Mouse (Mus musculus) left cerebral cortex, adult 11 months (tissue): ENCODE measurements at regions not wholly inside any gene's neighbourhood (a gene's known extent, or its start where the extent isn't known, plus 50 kb on each side); places are given as distances from the start of the nearest gene placed in this dataset.

Source experiments
- DNase-seq: peaks from one replicate; pipeline ENCODE4 v3.0.0; 2022; ENCODE audit warnings: low spot score

DNA sequence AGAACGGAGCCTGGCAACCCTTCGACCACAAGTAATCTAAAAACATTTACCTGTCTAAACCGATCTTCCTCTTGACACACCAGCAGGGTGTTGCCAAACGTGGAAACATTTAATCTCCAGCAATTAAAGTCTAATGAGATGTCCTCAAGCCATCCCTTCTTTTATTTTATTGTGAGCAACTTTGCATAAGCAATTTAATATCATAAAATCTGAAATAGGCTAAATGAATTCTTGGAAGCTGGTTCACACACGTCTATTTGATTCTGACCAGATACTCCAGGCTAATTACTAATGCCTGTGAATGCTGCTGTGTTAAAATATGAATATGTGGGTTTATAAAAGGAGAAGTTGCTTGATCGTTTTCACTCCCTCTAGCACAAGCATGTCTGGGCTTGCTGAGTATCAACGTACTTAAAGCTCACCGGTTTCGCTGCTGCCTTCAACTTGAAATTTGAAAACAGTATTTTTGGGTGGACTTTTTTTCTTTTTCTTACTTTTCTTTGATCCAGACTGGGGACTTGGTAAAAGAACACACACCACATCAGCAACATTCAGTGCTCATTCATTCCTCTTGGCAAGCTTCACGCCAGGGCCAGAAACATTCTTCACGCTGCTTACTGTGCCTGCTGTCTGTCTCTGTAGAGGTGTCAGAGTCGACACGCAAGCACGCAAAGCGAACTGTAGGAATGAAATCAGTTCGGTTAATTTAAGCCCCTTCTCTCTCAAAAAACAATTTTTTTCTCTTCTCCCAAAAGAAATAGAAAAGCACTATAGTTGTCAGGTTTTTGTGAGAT is 194.4 kb downstream of the Npr3 start:
- no peak for DNase-seq

DNA sequence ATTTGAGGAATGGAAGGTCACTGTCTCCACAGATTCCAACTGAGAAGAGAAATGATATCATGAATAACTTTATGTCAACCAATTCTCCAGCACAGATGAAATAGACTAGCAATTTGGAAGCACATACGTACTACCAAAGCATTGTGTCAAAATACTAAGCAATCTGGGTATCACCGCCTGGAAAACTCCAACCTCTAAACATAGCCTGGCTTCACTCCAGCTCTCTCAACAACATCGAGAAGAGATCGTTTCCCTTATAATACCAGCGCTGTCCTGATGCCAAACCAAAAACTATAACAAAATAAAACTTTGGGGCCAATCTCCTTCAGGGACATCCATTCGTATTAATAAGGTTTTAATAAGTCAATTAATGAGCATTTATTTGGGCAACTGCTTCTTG is 205.8 kb downstream of the Npr3 start:
- no peak for DNase-seq

DNA sequence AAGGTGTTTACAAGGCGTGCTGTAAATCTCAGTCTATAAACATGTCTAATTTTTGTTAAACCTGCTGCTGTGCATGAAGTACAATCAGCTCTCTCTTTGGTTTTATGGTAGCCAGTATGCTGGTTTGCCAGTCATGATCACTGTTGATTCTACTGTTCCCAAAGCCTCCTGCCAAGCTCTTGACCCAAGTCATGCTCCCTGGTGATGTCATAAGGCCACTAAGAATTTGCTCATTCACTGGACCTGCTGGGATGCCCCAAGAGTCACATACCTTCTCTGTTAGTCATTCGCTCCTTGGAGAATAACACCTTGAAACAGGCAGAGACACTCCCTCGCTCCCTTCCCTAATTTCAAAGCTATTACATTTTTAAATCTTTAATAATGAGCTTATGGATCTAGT is 207.2 kb downstream of the Npr3 start:
- DNase-seq = no peak

DNA sequence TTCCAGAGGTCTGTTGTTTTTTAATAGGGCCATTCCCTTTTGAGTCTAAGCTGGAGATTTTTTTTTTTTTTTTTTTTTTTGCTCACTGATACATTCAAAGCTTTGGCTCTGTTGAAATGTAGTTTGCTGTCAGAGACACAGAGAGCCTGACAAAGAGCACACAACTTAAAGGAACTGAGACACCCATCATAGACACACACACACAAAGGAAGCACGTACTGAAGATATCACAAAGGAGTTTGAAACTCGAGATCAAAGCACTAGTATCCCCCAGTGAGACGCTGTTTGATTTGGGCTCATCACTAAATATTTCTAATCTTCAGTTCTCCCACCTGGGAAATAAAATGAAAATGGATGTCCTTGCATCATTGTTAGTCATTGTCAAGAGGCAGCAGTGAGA is 210.0 kb downstream of the Npr3 start:
- no peak for DNase-seq

DNA sequence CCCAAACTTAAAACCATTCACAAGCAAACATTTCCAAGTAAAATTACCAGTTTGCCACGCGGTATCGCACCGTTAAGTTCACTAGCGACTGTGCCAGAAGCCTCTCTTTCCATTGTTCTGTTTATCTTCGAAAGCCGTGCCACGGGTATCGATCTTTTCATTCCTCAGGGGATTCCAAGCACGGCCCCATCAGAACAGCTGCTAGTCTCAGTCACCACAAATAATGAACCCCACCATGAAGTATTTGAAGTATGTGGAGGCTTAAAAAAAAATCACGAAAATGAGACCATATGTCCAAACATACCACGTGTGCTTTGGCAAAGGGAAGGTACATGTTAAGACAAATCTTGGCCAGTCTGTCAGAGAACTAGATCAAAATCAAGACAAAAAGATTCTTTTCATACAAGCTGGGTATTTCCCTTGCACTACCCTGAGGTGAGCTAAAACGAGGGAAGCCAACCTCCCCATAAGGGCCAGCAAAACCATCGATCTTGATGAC is 213.3 kb downstream of the Npr3 start:
- no peak for DNase-seq

DNA sequence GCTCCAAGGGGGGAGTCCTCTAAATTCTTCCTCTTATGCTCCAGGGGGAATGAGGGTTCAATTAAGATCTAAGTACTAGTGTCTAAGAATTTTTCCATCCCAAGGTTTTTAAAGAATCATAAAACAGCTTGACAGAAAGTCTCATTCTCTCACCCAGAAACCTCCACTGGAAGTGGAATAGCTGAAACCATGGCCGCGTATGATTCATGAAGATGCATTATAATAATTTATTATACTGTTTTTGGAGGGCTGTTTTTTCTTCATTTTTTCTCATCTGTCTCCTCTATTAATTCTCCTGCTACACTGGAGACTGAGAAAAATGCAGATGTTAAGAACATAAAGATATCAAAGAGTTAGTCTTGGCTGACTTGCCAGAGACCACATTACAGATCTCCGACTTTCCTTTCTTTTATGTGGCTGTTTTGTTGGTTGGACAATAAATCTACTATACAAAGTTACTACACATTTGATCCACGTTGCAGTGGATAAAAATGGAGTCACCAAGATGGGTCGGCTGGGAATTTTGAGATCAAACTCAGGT is 242.2 kb downstream of the Npr3 start:
- no peak for DNase-seq

DNA sequence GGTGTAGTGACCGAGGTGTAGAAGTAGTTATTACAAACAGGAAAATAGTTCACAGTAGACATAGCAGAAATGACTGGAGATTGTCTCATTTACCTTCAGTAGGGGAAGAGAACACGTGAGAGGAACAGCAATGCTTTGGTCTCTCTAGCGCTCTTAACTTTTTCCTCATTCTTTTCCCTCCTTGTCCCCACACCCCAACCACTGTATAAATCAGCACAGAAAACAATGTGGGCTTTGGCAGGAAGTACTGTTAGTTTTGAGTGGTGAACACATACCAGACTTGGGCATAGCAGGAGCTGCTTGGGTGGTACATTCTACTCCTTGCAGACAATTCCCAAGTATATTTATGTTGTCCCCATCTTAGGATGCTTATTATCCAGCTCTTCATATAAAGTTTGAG is 251.9 kb downstream of the Npr3 start:
- DNase-seq = no peak

DNA sequence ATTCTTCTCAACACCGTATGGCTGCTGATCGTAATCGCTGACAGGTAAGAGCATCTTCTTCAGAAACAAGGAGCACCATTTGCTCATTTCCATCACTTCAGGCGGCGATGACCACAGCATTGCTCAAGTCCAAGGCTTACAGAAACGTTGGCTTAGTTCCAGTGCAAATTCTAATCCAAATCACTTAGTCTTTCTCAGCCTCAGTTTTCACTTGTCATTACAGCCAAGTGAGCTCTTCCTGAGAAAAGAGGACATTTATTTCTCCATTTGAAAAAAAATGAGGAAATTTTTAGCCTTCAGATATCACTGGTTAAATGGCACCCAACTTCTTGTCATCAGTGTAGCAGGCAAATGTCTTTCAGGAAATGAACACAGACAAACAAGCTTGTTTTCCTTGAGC is 246.8 kb upstream of the Tars start:
- no peak for DNase-seq

DNA sequence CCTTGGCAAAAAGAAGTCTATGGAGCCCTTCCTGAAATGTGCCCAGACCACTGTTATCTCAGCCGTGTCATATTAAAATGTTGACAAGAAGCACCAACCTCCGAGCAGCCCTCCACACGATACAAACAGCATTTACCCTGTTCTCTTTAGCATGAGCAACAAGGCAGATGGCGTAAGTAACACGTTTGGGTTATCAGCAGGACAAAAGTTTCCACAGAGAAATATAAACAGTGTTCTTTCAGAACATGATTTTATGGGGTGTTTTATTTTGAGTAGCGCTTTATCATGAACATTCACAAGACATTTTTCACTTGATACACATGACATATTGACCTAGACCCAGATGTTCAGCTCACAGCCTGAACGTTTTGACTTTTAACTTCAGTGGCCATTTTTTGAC is 245.3 kb upstream of the Tars start:
- no peak for DNase-seq

DNA sequence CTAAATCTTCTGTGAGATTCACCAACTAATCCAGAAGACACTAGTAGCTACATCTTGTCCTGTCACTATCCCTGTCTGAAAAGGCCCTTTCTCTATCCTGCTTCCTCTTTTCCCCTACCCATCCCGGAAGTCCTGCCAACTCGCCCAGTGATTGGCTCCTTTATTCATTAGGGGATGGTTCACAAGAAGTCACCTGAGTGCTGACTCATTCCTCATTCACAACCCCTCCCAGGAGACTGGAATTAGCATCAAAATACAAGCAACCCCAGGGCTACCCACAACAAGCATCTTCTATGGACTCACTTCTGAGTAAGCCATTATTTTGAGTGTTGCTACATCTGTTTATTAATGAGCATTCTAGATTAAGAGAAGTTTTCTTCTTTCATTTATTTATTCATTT is 231.2 kb upstream of the Tars start:
- no peak for DNase-seq

DNA sequence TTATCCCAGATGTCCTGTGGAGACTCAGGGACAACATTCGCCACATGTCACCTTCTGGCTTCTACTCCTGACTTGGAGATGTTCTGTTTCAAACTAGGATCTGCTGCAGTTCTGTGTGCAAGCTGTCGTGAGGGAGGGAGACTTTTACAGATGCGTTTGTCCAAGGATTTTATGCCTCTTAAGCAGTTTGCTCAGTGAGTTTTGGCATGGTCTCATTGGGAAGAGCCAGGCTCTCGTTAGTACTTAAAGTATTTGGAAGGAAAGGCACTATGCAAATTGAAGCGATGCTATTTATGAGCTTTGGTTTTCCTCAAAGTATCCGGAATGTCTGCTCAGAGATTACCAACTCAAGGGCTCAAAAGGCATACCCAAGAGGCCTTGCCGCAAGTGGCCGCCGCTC is 227.0 kb upstream of the Tars start:
- DNase-seq = no peak

DNA sequence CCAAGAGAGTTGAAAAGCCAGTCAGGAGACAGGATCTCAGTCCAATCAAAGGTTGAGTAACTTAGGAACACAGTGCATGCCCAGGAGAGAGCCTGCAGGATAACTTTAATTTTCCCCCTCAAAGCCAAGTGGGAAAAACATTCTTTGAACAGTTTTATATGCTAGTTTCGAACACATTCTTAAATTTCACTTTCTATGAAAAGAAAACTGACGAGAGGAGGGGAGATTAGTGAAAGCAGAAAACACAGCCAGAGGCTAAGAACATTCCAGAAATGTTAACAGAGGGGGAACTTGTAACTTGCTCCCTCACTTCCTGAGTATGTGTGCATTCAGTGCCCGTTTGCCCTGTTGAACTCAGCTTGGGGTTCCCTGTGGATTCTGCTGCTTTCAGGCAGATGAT is 213.0 kb upstream of the Tars start:
- DNase-seq = no peak

DNA sequence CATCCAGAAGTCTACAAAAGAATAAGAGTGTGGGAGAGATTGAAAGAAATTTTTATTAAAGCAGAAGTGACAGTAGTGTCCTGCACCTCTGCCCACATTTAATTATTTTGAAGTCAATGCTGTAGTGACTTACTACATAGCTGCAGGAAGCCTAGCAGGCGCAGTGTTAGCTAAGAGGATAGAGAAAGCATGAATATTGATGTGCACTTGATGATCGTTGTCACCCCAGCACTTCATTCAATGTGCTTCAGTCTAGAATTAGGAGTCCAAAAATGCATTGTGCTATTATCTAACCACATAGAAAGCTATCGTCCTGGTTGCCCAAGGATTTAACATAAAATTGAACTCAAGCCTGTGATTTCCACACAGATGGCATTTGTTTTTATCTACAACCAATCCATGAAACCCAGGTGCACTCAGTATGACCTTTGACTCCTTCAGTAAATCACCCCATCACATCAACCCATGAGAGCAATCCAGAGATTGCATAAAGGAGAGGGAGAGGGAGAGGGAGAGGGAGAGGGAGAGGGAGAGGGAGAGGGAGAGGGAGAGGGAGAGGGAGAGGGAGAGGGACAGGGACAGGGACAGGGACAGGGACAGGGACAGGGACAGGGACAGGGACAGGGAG is 210.7 kb upstream of the Tars start:
- no peak for DNase-seq

DNA sequence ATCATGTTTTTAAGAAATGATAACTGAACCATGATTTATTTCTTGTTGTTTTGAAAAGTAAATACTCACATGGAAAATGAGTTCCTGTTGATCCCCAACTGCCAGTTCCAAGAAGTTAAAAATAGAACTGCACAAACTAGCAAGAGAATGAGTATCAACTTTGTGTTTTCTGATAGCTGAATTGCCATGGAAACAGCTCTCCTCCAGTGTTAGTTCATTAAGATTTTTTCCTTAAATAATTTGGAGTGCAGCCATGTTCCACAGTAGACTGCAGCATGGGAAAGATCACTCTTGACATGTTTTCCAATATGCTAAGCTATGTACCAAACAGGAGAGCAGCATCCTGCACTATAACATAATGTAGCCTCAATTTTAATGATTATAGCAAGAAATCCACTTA is 208.0 kb upstream of the Tars start:
- no peak for DNase-seq

DNA sequence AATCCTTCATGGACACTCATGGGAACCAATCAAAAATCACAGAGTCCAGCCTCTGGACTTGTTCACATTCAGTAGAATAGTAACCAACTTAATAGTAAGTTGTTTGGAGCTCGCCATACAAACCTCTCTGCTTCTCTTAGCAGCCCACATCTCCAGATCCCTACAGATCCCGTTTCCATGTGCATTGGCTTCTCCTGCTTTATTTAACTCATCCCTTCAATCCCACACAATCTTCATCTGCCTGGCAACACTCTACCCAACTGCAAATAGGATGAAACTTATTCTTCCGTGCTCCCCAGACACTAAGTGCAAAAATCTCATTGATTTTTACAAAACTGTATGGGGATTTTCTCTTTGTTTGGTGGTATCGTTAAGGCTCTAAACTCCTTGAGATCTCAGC is 206.2 kb upstream of the Tars start:
- no peak for DNase-seq

DNA sequence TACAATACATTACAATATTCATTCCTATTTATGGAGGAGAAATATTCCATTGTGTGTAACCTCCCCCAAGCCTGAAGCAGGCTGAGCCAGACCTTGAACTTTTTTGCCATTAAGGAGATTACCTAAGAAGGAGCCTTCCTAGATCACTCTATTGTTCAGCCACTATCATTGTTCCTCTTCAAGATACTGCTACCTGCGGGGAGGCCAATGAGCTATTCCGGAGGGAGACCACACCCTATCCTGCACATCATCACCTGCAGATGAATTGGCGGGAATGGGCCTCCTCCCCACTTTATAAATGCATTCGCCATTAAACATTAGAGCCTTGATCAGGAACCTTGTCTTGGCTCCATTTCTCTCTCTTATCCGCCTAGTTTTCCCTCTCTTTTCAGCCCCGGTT is 197.6 kb upstream of the Tars start:
- DNase-seq = no peak

DNA sequence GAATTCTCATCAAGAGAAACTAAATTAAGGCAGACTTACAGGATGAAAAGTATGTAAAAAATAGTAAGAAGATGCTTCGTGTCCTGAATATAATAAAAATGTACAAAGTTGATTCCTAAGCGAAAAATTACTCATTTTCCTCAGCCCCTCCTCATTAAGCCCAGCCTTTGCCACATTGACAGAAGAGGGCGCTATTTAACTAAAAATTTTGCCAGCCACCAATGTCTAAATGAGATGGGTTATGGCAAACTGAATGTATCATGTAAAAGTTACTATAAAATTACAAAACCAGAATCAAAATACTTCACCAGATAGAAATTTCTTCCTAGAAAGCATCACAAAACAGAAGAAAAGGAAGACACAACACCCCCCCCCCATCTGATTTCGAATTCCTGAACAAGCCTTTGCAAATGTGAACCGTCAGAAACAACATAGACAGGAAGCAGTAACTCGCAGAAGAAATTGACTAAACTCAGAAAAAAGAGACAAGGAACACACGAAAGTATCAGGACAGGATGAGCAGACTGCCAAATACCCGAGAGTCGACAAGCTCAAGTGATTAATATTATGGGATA is 191.2 kb upstream of the Tars start:
- DNase-seq = no peak

DNA sequence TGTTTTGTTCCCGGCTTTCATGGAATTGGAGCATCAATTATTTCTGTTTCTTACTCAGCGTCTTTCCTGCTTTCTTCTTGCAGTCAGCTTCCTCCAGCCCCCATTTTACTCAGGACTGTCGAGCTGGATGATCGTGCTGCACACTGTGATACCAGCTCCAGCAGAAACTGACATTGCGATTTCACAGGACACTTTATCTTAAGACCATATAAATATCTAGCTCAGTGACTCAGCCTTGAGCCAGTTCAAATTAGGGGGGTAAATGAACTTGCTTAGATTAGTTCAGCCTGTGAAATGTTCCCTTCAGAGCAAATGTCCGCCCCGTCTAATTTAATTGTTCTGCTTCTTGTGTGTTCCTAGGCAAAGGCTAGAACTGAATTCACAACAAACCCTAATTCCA is 190.3 kb upstream of the Tars start:
- DNase-seq = no peak

DNA sequence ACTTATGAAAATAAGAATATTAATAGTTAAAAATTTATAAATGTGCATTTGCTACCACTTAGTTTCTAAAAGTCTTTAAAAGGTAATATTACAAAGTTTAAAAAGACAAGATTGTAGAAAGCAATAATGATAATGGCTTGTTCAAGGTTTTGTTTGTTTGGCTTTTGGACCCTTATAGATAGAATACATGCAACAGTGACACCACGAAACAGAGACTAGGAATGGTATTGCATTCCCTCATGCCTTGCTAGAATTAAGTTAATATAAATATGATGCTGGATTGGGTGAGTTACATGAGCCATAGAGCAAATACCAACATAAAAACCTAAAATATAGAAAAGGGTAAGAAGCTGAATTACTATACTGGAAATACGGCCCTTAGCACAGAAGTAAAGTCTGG is 186.9 kb upstream of the Tars start:
- DNase-seq = no peak

DNA sequence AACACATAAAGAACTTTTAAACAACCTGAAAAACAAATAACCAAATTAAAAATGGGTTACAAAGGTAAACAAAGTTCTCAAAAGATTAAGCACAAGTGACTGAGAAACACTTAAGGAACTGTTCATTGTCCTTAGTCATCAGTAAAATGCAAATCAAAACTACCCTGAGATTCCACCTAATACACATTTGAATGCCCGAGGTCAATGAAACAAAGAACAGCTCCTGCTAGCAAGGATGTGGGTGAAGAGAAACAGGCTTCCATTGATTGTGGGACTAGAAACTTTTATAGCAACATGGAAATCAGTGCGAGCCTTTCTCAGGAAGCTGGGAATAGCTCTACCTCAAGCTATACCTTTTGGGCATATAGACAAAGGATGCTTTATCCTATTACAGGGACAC is 184.7 kb upstream of the Tars start:
- DNase-seq = no peak

DNA sequence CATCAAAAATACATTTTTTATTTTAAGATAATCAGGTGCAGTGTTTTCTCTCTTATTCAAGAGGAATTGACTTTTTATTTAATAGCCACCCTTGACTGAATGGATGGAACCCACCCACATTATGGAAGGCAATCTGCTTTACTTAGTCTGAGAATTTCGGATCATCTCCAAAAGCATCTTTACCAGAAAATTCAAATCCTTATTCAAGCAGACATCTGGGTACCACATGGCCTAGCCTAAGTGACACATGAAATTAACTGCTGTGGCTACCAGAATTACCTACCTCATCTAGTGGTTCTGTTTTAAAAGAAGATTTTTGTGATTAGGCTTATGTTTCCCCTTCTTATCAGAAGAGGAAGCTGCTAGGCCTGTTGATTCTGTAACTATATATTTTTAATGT is 178.9 kb upstream of the Tars start:
- DNase-seq = no peak

DNA sequence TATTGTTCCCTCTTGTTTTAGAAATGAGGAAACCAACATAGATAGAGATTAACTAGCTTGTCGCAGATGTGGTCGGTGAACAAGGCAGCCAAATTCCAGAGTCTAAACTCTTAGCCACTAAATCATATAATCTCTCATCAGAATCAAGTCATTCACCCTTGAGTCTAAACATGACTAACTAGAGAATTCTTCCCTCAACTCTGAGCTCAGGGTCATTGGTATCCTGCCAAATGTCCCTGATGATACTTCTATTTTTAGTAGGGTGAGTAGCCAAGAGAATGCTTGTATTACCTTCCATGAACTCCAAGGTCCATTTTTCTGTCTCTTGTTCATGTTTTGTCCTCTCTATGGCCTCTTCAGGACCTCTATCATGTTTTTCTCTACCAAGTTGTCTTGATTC is 174.9 kb upstream of the Tars start:
- no peak for DNase-seq

DNA sequence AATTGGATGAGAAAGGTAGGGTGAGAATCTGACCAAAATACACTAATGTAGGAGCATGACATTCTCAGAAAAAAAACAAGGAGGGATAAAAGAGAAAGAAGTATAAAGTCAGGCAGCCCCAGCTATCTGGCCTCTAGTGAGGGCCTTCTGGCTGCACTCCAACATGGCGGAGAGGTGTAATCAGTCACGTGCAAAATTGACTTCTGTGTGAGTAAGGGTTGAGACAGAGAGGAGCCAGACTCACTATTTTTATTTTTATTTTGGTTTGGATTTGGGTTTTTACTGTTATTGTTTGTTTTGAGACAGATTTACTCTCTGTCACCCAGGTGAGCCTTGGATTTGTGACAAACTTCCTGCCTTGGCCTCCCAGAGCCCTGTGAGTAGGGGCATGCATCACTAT is 174.0 kb upstream of the Tars start:
- DNase-seq = no peak
